Mouse (Mus musculus): ENCODE data around the gene Lpin1. TPM values are rescaled to one million over a fixed set of nuclear protein-coding genes. Genes with fewer than 3 reads are reported as not detected.

The Lpin1 gene
- polyA plus RNA-seq, 1 experiment from 2014 or later: 11.1 TPM

- no peaks in the 10 kb centered on the region for H3K9me3 ChIP-seq
- no peak overlapping the region for H3K9ac ChIP-seq
- no peak overlapping the region for H3K4me3 ChIP-seq (replicated peaks)
- no peaks in the 10 kb centered on the region for H3K36me3 ChIP-seq (replicated peaks)
- no peaks in the 10 kb centered on the region; the same call in 1 of the 2 replicates for H3K4me1 ChIP-seq
- WGBS: 79% methylated on average over 5 of the region's 5 CpGs
- H3K27me3 ChIP-seq: no peaks in the 10 kb centered on the region
- H3K4me2 ChIP-seq: no peak overlapping the region
- no peak overlapping the region for H3K27ac ChIP-seq
- no peak for ATAC-seq (ENCODE audit: low FRiP score)
Observed at GRCm38 (mm10) chr12:16605624-16606023, 5.1 kb downstream of the Lpin1 start.

GRCm38 (mm10) chr12:16602271-16602670, 8.5 kb downstream of the Lpin1 start:
- Histone ChIP-seq H3K36me3 (replicated peaks) (no peaks in the 10 kb centered on the region), H3K4me2 (no peak overlapping the region), H3K4me1 (no peaks in the 10 kb centered on the region; the same call in 1 of the 2 replicates), H3K9me3 (no peaks in the 10 kb centered on the region), H3K27ac (no peak overlapping the region), H3K4me3 (replicated peaks) (no peak overlapping the region), H3K27me3 (no peaks in the 10 kb centered on the region), H3K9ac (no peak overlapping the region)
- no peak for ATAC-seq (ENCODE audit: low FRiP score)
- WGBS: 82% methylated on average over 4 of the region's 4 CpGs

DNA sequence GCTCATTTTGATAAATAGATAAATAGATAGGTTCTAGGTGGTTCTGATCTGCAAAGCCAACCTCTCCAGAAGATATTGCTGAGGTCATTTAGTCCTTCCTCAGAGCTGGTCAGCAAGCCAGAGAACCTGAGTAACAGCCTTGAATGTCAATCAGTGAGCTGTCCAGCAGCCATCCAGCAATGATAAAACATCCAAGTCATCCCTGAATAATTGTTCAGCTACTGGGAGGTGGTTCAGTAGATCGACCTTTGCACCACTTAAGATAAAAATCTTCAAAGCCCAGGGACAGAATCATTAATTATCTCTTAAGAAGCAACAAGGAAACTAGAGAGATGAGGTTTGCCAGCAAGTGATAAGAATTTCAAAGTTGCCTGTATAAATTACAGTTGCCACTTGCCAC, 10.4 kb downstream of the Lpin1 start:
- no peak overlapping the region for H3K27ac ChIP-seq
- no peaks in the 10 kb centered on the region; the same call in 1 of the 2 replicates for H3K4me1 ChIP-seq
- ATAC-seq (ENCODE audit: low FRiP score): no peak
- WGBS: 84% methylated on average over 1 of the region's 1 CpGs
- no peaks in the 10 kb centered on the region for H3K9me3 ChIP-seq
- no peak overlapping the region for H3K4me3 ChIP-seq (replicated peaks)
- no peak overlapping the region for H3K9ac ChIP-seq
- no peaks in the 10 kb centered on the region for H3K27me3 ChIP-seq
- H3K36me3 ChIP-seq (replicated peaks): no peaks in the 10 kb centered on the region
- no peak overlapping the region for H3K4me2 ChIP-seq

GRCm38 (mm10) chr12:16599359-16599758, 11.4 kb downstream of the Lpin1 start:
- no peak for ATAC-seq (ENCODE audit: low FRiP score)
- H3K9me3 ChIP-seq: no peaks in the 10 kb centered on the region
- H3K27ac ChIP-seq: no peak overlapping the region
- WGBS: 44% methylated on average over 3 of the region's 3 CpGs
- H3K27me3 ChIP-seq: no peaks in the 10 kb centered on the region
- no peaks in the 10 kb centered on the region; the same call in 1 of the 2 replicates for H3K4me1 ChIP-seq
- no peaks in the 10 kb centered on the region for H3K36me3 ChIP-seq (replicated peaks)
- no peak overlapping the region for H3K4me3 ChIP-seq (replicated peaks)
- H3K9ac ChIP-seq: no peak overlapping the region
- H3K4me2 ChIP-seq: no peak overlapping the region

DNA sequence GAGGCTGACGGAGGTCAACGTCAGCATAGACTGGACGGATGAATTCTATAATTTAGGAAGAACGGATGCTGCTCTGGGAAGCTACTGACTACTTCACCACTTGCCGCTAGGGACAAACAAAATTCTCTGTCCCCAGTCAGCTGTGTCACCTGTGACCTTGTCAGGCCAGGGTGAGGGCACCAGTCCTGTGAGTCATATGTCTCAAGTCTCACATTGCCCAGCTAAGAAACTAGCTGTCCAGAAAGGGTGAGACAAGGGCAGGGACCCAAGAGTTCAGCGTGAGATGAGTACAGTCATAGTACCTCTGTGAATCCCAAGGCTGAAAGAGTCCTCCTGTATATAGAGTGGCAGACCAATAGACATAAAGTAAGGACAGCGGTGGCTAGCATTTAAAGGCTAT, 17.0 kb downstream of the Lpin1 start:
- WGBS: 93% methylated on average over 7 of the region's 7 CpGs
- H3K4me3 ChIP-seq (replicated peaks): no peak overlapping the region
- ATAC-seq (ENCODE audit: low FRiP score): no peak
- peaks cover 37% of the 10 kb centered on the region for H3K4me1 ChIP-seq
- H3K36me3 ChIP-seq (replicated peaks): no peaks in the 10 kb centered on the region
- H3K27me3 ChIP-seq: no peaks in the 10 kb centered on the region; the same call in 1 of the 2 replicates
- no peak overlapping the region for H3K27ac ChIP-seq
- H3K4me2 ChIP-seq: no peak overlapping the region
- H3K9me3 ChIP-seq: no peaks in the 10 kb centered on the region
- H3K9ac ChIP-seq: no peak overlapping the region

DNA sequence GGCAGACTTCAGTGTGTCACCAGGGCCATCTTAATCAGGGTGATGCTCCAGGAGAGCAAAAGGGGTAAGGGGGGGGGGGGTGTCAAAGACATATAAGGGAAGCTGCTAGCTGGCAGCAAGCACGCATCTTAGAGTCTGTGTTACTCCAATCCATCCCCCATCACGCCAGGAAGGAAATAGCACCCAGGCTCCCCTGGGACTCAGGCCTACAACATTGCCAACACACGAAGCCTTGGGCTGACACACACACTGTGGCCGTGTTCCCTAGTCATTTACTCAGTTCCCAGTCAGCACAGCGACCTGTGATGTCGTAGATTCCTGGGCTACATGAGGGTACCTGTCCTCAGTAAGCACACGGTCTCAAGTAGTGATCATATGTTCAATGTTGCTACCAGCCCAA, 17.8 kb downstream of the Lpin1 start:
- H3K4me1 ChIP-seq: peaks cover 44% of the 10 kb centered on the region

DNA sequence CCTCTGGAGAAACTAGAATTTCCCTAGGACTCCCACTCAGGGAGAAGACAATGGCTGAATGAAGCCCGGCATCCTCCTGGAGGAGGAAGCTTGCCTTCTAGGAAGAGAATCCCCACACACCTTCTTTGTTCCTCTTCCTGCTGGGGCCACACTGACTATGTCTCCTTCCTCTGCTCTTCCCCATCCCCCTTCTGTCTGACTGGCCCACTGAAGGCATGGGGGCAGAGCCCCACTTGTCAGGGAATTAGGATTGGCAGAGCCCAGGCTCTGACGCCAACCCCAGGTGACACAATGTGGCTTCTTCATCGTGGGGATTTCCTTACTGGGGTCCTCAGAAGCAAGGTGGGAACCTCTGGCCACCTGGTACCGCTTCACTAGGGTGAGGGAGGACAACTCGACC, 18.3 kb downstream of the Lpin1 start:
- 55% methylated on average over 5 of the region's 5 CpGs for WGBS

More for the DNA sequence above, 17.8 kb downstream of the Lpin1 start:
- Histone ChIP-seq H3K36me3 (replicated peaks) (no peaks in the 10 kb centered on the region), H3K27me3 (no peaks in the 10 kb centered on the region; the same call in 1 of the 2 replicates), H3K9ac (no peak overlapping the region), H3K9me3 (no peaks in the 10 kb centered on the region), H3K4me3 (replicated peaks) (no peak overlapping the region), H3K27ac (no peak overlapping the region), H3K4me2 (no peak overlapping the region)
- no peak for ATAC-seq (ENCODE audit: low FRiP score)
- WGBS: 80% methylated on average over 7 of the region's 7 CpGs

DNA sequence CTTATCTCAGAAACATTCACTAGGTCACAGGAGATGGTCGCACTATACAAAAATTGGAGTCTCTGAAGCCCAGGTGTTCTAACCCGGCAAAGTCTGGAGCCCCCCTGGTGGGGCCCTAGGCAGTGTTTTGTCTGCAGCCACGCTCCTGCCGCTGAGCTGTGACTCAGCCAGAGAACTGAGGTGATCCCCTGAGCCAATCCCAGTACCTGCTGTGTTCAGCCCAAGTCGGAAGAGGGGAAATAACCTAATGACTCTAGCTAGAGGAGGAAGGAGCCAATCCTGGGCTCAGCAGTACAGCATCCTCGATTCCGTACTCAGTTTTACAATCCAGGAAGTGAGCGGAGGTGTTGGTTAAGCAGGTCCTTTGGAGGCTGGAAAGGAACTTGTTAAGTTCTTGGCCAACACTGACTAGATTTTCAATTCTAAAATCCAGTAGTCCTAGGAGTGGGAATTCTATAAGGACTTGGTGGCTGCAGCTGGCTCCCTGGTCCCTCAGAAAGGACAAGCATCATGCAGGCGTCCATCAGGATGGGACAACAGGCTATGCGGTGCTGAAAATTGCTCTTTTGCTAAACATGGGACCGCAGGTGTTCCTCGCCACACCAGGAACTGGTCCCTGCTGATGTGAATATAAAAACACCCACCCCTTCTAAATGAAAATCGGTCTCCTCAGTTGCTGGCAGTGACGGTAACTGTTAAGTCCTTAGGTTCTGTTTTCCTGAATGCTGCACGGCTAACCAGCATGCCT, 19.1 kb downstream of the Lpin1 start:
- Histone ChIP-seq H3K27me3 (no peaks in the 10 kb centered on the region; the same call in 1 of the 2 replicates), H3K27ac (peak overlapping the region; percentile 80), H3K4me2 (peak overlapping the region; percentile 56), H3K9me3 (no peaks in the 10 kb centered on the region), H3K4me3 (replicated peaks) (peak overlapping the region; percentile 31), H3K36me3 (replicated peaks) (no peaks in the 10 kb centered on the region), H3K9ac (peak overlapping the region; percentile 9; the same call in 1 of the 2 replicates), H3K4me1 (peaks cover 58% of the 10 kb centered on the region)
- ATAC-seq (ENCODE audit: low FRiP score): peak; percentile 87
- WGBS: 4% methylated on average over 15 of the region's 15 CpGs

More for the DNA sequence above, 18.3 kb downstream of the Lpin1 start:
- Histone ChIP-seq H3K4me1 (peaks cover 50% of the 10 kb centered on the region), H3K27me3 (no peaks in the 10 kb centered on the region; the same call in 1 of the 2 replicates), H3K36me3 (replicated peaks) (no peaks in the 10 kb centered on the region), H3K27ac (no peak overlapping the region), H3K4me2 (no peak overlapping the region), H3K4me3 (replicated peaks) (no peak overlapping the region), H3K9ac (0 out of 2 replicates have a peak overlapping the region, but pooled peaks have one; percentile 9), H3K9me3 (no peaks in the 10 kb centered on the region)
- no peak for ATAC-seq (ENCODE audit: low FRiP score)

DNA sequence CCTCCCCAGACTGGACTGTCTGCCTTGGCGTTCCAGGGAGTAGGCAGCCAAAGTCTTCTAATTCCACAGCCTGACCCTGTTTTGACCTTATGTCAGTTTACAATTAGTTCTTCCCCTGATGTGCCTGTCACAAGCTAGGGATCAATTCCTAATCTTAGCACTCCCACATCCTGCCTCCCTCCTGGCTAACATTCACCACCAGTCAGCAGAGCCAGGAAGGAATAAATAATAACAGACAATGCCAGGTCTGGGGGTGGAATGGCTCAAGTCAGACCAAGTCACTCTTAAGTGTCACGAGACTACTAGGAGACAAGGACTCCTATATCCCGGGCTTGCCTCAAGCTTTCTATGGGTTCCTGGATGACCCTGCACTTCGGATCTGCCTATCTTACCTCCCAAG, 20.8 kb downstream of the Lpin1 start:
- no peak for ATAC-seq (ENCODE audit: low FRiP score)
- H3K9me3 ChIP-seq: no peaks in the 10 kb centered on the region
- peak overlapping the region; percentile 74 for H3K4me2 ChIP-seq
- H3K27me3 ChIP-seq: no peaks in the 10 kb centered on the region; the same call in 1 of the 2 replicates
- H3K9ac ChIP-seq: no peak overlapping the region
- H3K4me3 ChIP-seq (replicated peaks): peak overlapping the region; percentile 70
- H3K27ac ChIP-seq: no peak overlapping the region
- H3K4me1 ChIP-seq: peaks cover 67% of the 10 kb centered on the region
- WGBS: 29% methylated on average over 4 of the region's 4 CpGs
- no peaks in the 10 kb centered on the region for H3K36me3 ChIP-seq (replicated peaks)

GRCm38 (mm10) chr12:16589204-16589949, 21.4 kb downstream of the Lpin1 start:
- H3K9me3 ChIP-seq: no peaks in the 10 kb centered on the region
- H3K4me1 ChIP-seq: peaks cover 70% of the 10 kb centered on the region
- H3K9ac ChIP-seq: peak overlapping the region; percentile 65
- peak overlapping the region; percentile 66 for H3K27ac ChIP-seq
- WGBS: under 1% methylated on average over 36 of the region's 36 CpGs
- ATAC-seq (ENCODE audit: low FRiP score): peak; percentile 93
- H3K4me3 ChIP-seq (replicated peaks): peak overlapping the region; percentile 70
- H3K27me3 ChIP-seq: no peaks in the 10 kb centered on the region; the same call in 1 of the 2 replicates
- H3K36me3 ChIP-seq (replicated peaks): no peaks in the 10 kb centered on the region
- H3K4me2 ChIP-seq: peak overlapping the region; percentile 74

DNA sequence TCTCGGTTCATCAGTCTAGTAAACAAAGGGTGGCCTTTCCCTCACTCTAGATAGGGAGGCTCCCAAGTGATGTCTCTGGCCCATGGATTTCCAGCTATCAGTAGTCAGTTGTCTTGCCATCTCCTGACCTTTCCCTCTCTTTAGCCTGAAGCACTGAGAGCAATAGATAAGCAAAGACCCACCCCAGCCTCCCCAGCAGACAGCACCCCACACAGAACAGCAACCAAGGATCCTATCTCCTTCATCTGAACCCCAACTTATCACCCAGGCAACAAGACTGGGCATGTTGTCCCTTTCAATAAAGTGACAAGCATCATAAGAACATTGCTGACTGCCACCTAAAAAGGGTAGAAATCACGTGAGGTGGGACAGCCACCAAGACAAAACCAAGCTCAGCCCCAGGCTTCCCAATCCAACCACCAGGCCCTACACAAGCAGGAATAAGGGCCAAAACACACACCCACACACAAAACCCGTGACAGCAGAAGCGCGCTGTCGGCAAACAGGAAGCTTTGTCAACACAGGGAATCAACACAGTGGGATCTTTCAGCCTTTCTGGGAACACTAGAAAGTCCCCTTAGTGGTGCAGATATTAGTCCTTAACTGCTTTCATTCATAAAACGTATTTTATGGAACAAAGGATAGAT, 22.2 kb downstream of the Lpin1 start:
- Histone ChIP-seq H3K9ac (peak overlapping the region; percentile 65), H3K4me3 (replicated peaks) (peak overlapping the region; percentile 70), H3K4me1 (peaks cover 78% of the 10 kb centered on the region), H3K4me2 (peak overlapping the region; percentile 74), H3K27me3 (no peaks in the 10 kb centered on the region; the same call in 1 of the 2 replicates), H3K27ac (peak overlapping the region; percentile 66; the same call in 1 of the 2 replicates), H3K36me3 (replicated peaks) (no peaks in the 10 kb centered on the region), H3K9me3 (no peaks in the 10 kb centered on the region)
- 31% methylated on average over 7 of the region's 7 CpGs for WGBS
- ATAC-seq (ENCODE audit: low FRiP score): no peak

DNA sequence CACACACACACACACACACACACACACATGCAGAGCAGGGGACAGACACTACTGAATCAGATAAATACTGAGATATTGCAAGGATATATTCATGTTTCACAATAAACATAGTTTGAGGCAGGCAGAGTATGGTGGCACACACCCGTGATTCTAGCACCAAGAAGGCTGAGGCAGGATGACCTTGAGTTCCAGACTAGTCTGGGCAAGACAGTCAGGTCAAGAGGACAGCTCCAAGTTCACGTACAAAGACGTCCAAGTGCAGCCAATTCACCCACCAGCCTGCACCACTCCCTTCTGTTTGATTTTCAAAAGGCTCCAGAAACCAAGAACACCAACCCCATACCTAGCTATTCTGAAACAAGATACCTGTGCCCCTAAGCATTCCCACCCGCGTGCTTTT, 23.0 kb downstream of the Lpin1 start:
- peak overlapping the region; percentile 70; the same call in 1 of the 2 replicates for H3K4me3 ChIP-seq (replicated peaks)
- H3K9me3 ChIP-seq: no peaks in the 10 kb centered on the region
- ATAC-seq (ENCODE audit: low FRiP score): no peak
- 82% methylated on average over 5 of the region's 5 CpGs for WGBS
- H3K4me2 ChIP-seq: peak overlapping the region; percentile 74
- H3K27me3 ChIP-seq: no peaks in the 10 kb centered on the region; the same call in 1 of the 2 replicates
- 0 out of 2 replicates have a peak overlapping the region, but pooled peaks have one; percentile 65 for H3K9ac ChIP-seq
- H3K36me3 ChIP-seq (replicated peaks): no peaks in the 10 kb centered on the region
- no peak overlapping the region for H3K27ac ChIP-seq
- H3K4me1 ChIP-seq: peaks cover 81% of the 10 kb centered on the region

Data from forebrain, embryonic 12.5 days (tissue).